Mouse (Mus musculus) embryonic facial prominence, embryonic 14.5 days (tissue): ENCODE results near the gene Sppl2b. TPM values are rescaled to one million over a fixed set of nuclear protein-coding genes. Genes with fewer than 3 reads are reported as not detected.
A peak's percentile ranks its signal among the peaks of the same experiment; 100 is the strongest.
"Not testable (repeated sequence)": the region's sequence is repeated elsewhere in the genome, so short reads cannot be mapped to it uniquely, and the experiment has no call there.

Source experiments
- ATAC-seq: fragments of 200-750 bp; cut with Nextera tagmentation; 2 replicates; pipeline ENCODE4 v1.8.0; 2017; ENCODE audit warnings: low read depth, moderate number of reproducible peaks, moderate TSS enrichment
- DNase-seq: peaks from one replicate; pipeline ENCODE4 v3.0.0-alpha.2; 2015; ENCODE audit warnings: low spot score
- H3K27ac ChIP-seq: fragments of 300-500 bp; sonication (generic); replicated peaks from 2 replicates; pipeline ENCODE4 v1.5.1; 2014; ENCODE audit warnings: low read depth, mild to moderate bottlenecking, low read length, moderate library complexity
- H3K27me3 ChIP-seq: fragments of 300-500 bp; sonication (generic); replicated peaks from 2 replicates; pipeline ENCODE4 v1.6.1; 2014; ENCODE audit warnings: low read length; ENCODE audit not compliant: control insufficient read depth, insufficient read depth
- H3K36me3 ChIP-seq: fragments of 300-500 bp; sonication (generic); 2 replicates; pipeline ENCODE4 v1.6.1; 2014; ENCODE audit warnings: low read length, mixed read lengths; ENCODE audit not compliant: control insufficient read depth, insufficient read depth
- H3K4me1 ChIP-seq: fragments of 300-500 bp; sonication (generic); 2 replicates; pipeline ENCODE4 v1.6.1; 2014; ENCODE audit warnings: antibody characterized with exemption, low read length; ENCODE audit not compliant: control insufficient read depth, insufficient read depth
- H3K4me2 ChIP-seq: fragments of 300-500 bp; sonication (generic); 2 replicates; pipeline ENCODE4 v1.6.1; 2014; ENCODE audit warnings: low read depth, mild to moderate bottlenecking, low read length, moderate library complexity, mixed read lengths
- H3K4me3 ChIP-seq: fragments of 300-500 bp; sonication (generic); 2 replicates; pipeline ENCODE4 v1.5.1; 2014; ENCODE audit warnings: low read depth, mild to moderate bottlenecking, low read length
- H3K9ac ChIP-seq: fragments of 300-500 bp; sonication (generic); 2 replicates; pipeline ENCODE4 v1.6.1; 2014; ENCODE audit warnings: low read depth, mild to moderate bottlenecking, low read length, moderate library complexity, mixed read lengths
- H3K9me3 ChIP-seq: fragments of 300-500 bp; sonication (generic); 2 replicates; pipeline ENCODE4 v1.6.1; 2016; ENCODE audit warnings: low read length; ENCODE audit not compliant: control insufficient read depth
- WGBS: fragments of 180-500 bp; shearing (Covaris S2); extraction: QIAGEN DNeasy Blood & Tissue Kit; methylation state at CpG from one replicate; pipeline ENCODE4 v1.1.7; 2014; 5-methylcytosine and 5-hydroxymethylcytosine counted together
- polyA plus RNA-seq: library from polyadenylated mRNA; unstranded; fragments of >200 nt; fragmentation: Nextera tagmentation; extraction: Ambion mirVana; gene quantifications from 2 replicates; pipeline ENCODE4 v1.2.1, GENCODE M21; 2014

Gene Sppl2b
- polyA plus RNA-seq, 1 experiment from 2014 or later: 37.6 TPM

GRCm38 (mm10) chr10:80810084-80810483, 45.0 kb upstream of the Sppl2b start:
- DNase-seq: no peak
- peaks cover 21% of the 10 kb centered on the region for H3K27me3 ChIP-seq
- peak overlapping the region; percentile 19; the same call in 1 of the 2 replicates for H3K4me2 ChIP-seq
- no peaks in the 10 kb centered on the region for H3K9me3 ChIP-seq
- H3K36me3 ChIP-seq: peaks cover under 1% of the 10 kb centered on the region; the same call in 1 of the 2 replicates
- ATAC-seq: no peak
- 1% methylated on average over 10 of the region's 20 CpGs for WGBS
- H3K4me1 ChIP-seq: peaks cover 15% of the 10 kb centered on the region
- no peak overlapping the region for H3K9ac ChIP-seq
- no peak overlapping the region for H3K27ac ChIP-seq
- no peak overlapping the region for H3K4me3 ChIP-seq

- Histone ChIP-seq H3K4me1 (peaks cover 8% of the 10 kb centered on the region), H3K36me3 (no peaks in the 10 kb centered on the region), H3K27ac (no peak overlapping the region), H3K4me2 (no peak overlapping the region), H3K9me3 (no peaks in the 10 kb centered on the region), H3K9ac (no peak overlapping the region; the same call in 1 of the 2 replicates), H3K4me3 (no peak overlapping the region), H3K27me3 (peaks cover 21% of the 10 kb centered on the region)
- ATAC-seq (no peak), DNase-seq (no peak)
- 64% methylated on average over 5 of the region's 5 CpGs for WGBS
These were observed 42.6 kb upstream of the Sppl2b start for GRCm38 (mm10) chr10:80812391-80813041.

DNA sequence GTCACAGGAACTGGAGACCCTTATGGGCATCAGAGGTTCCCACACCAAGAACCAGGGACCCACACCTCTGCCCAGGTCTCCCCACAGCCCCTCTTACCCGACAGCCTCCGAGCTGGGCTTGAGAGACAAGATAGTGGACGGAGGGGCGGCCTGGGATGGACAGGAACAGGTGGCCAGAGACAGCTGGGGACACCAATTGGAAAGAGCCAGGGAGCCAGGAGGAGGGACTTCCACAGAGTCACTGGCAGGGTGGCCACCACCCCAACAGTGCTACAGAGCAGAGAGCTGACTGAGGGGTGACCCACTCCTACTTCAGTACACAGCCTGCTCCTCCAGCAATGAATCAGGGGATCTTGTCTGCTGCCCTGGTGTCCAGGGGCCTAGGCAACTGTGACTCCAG, 41.7 kb upstream of the Sppl2b start, which contains the start of gene Jsrp1:
Gene Jsrp1 (minus strand): TSS at position 133 of the 400 bp plus-strand sequence.
- DNase-seq (peak; percentile 57), ATAC-seq (peak; percentile 46; the same call in 1 of the 2 replicates)
- no peaks in the 10 kb centered on the region for H3K9me3 ChIP-seq
- no peak within 1 kb of the TSS for H3K4me3 ChIP-seq
- peak within 1 kb of the TSS; percentile 19; the same call in 1 of the 2 replicates for H3K9ac ChIP-seq
- no peak within 1 kb of the TSS for H3K27ac ChIP-seq
- WGBS: 66% methylated on average over 4 of the region's 4 CpGs
- H3K27me3 ChIP-seq: peaks cover 17% of the 10 kb centered on the region
- H3K4me2 ChIP-seq: no peak within 1 kb of the TSS
- no peaks in the 10 kb centered on the region for H3K36me3 ChIP-seq
- peaks cover 3% of the 10 kb centered on the region for H3K4me1 ChIP-seq

GRCm38 (mm10) chr10:80814800-80815199, 40.3 kb upstream of the Sppl2b start:
- Histone ChIP-seq H3K36me3 (no peaks in the 10 kb centered on the region), H3K4me3 (no peak overlapping the region), H3K27me3 (peaks cover 4% of the 10 kb centered on the region; the same call in 1 of the 2 replicates), H3K9ac (no peak overlapping the region), H3K4me2 (no peak overlapping the region), H3K9me3 (no peaks in the 10 kb centered on the region), H3K27ac (no peak overlapping the region), H3K4me1 (peaks cover 3% of the 10 kb centered on the region; the same call in 1 of the 2 replicates)
- DNase-seq (no peak), ATAC-seq (no peak)
- WGBS: 66% methylated on average over 7 of the region's 7 CpGs

- not testable (repeated sequence) for H3K4me1 ChIP-seq, DNase-seq, ATAC-seq, H3K27ac ChIP-seq, H3K27me3 ChIP-seq, H3K36me3 ChIP-seq, H3K9me3 ChIP-seq, H3K9ac ChIP-seq, H3K4me3 ChIP-seq, H3K4me2 ChIP-seq
- WGBS: 79% methylated on average over 3 of the region's 3 CpGs
These were observed 38.8 kb upstream of the Sppl2b start for GRCm38 (mm10) chr10:80816303-80816702.

DNA sequence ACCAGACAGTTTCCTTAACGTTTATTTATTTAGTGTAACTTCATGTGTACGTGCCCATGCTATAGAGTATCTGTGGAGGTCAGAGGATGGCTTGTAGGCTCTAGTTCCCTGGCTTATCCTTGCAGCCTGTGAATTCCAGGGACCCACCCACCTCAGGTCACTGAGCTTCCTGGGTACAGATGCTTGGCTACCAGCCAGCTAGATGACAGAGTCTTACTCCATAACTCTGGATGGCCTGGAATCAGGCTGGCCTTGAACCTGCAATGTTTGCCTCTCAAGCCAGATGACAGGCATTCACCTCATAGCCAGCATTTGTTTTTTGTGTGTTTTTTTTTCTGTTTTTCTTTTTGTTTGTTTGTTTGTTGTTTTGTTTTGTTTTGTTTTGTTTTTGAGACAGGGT, 37.9 kb upstream of the Sppl2b start:
- Histone ChIP-seq H3K9me3 (no peaks in the 10 kb centered on the region), H3K4me3 (no peak overlapping the region), H3K9ac (no peak overlapping the region), H3K4me1 (no peaks in the 10 kb centered on the region), H3K4me2 (no peak overlapping the region), H3K36me3 (no peaks in the 10 kb centered on the region), H3K27me3 (no peaks in the 10 kb centered on the region), H3K27ac (no peak overlapping the region)
- ATAC-seq (no peak), DNase-seq (no peak)
- WGBS: 66% methylated on average over 2 of the region's 2 CpGs

DNA sequence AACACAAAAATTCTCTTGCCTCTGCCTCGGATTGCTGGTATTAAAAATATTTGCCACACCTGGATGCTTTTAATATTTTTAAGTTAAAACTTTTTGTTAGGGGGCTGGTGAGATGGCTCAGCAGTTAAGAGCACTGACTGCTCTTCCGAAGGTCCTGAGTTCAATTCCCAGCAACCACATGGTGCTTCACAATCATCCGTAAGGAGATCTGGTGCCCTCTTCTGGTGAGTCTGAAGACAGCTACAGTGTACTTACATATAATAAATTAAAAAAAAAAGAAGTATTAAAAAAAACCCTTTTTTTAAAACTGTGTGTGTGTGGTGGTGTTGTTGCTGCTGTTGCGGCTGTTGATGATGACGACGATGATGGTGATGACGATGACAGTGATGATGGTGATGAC, 37.1 kb upstream of the Sppl2b start:
- WGBS: 85% methylated on average over 7 of the region's 7 CpGs
- H3K4me3 ChIP-seq, H3K4me2 ChIP-seq, H3K9me3 ChIP-seq, H3K36me3 ChIP-seq, H3K27ac ChIP-seq, H3K4me1 ChIP-seq, H3K27me3 ChIP-seq, H3K9ac ChIP-seq, ATAC-seq, DNase-seq: not testable (repeated sequence)

DNA sequence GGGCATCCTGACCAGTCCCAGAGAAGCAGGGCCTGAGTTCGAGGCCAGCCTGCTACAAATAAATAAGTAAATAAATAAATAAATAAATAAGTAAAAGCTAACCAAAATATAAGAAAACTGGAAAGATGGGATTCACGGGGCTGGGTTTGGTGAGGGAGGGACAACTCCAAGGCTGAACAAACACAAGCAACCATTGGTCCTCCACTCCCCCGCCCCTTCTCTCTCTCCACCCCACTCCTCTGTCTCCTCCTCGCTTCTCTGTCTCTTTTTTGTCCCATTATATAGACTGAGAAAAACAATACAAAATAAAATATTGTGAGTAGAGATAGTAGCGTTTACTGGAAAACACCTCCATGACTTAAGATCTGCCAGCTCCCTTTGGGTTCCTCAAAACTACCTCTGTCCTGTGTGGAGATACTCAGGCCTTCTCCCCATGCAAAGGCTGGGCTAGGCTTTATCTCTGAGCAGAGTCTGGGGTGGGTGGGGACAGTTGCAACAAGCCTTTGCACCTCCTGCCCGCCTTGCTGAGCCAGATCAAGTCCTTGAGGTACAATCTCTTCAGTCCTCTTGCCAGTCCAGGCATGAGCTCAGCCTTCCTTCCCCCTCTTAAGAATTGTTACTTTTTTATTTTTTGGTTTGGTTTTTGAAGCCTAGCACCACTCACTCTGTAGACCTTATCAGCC, 36.3 kb upstream of the Sppl2b start:
- Histone ChIP-seq H3K9me3 (no peaks in the 10 kb centered on the region), H3K36me3 (no peaks in the 10 kb centered on the region), H3K4me1 (no peaks in the 10 kb centered on the region), H3K27ac (no peak overlapping the region), H3K9ac (0 out of 2 replicates have a peak overlapping the region, but pooled peaks have one; percentile 19), H3K4me3 (no peak overlapping the region), H3K4me2 (no peak overlapping the region), H3K27me3 (no peaks in the 10 kb centered on the region)
- WGBS: 61% methylated on average over 6 of the region's 6 CpGs
- ATAC-seq (no peak), DNase-seq (no peak)
